Mouse (Mus musculus) cortical plate, adult 2 months (tissue): ENCODE measurements around the gene Erp29. TPM values are rescaled to one million over a fixed set of nuclear protein-coding genes. Genes with fewer than 3 reads are reported as not detected.

Experiments used
- H3K27ac ChIP-seq: fragments of 200-500 bp; 2 replicates; pipeline ENCODE4 v1.5.1; 2012; ENCODE audit warnings: low read length, control low read depth, inconsistent platforms; ENCODE audit not compliant: insufficient read depth
- H3K4me1 ChIP-seq: fragments of 200-500 bp; 2 replicates; pipeline ENCODE4 v1.6.1; 2011; ENCODE audit warnings: low read length; ENCODE audit not compliant: control insufficient read depth, insufficient read depth
- H3K4me3 ChIP-seq: fragments of 200-500 bp; 2 replicates; pipeline ENCODE4 v1.5.1; 2011; ENCODE audit warnings: mild to moderate bottlenecking, low read length, control low read depth; ENCODE audit not compliant: insufficient read depth
- CTCF ChIP-seq: fragments of 200-500 bp; IDR thresholded peaks from 2 replicates; pipeline ENCODE4 v1.5.1; 2011; ENCODE audit warnings: mild to moderate bottlenecking, control low read depth, low read length; ENCODE audit not compliant: insufficient read depth; ENCODE audit errors: extremely low read depth
- POLR2A ChIP-seq: fragments of 200-500 bp; IDR thresholded peaks from 2 replicates; pipeline ENCODE4 v1.6.1; 2011; ENCODE audit warnings: mild to moderate bottlenecking, low read length, control low read depth; ENCODE audit not compliant: insufficient read depth; ENCODE audit errors: extremely low read depth
- polyA plus RNA-seq: library from polyadenylated mRNA; depleted of rRNA; stranded (reverse); fragments of >200 nt; gene quantifications from 2 replicates; pipeline ENCODE4 v1.2.3, GENCODE M21; 2012

Erp29 gene
- polyA plus RNA-seq, 1 experiment, result 92.1 TPM

- no peak overlapping the region for H3K4me3 ChIP-seq
- TF ChIP-seq CTCF (no peak), POLR2A (no peak)
- H3K4me1 ChIP-seq, result no peaks in the 10 kb centered on the region
- H3K27ac ChIP-seq, result no peak overlapping the region
Observed at GRCm38 (mm10) chr5:121463601-121464250, 11.4 kb upstream of the Erp29 start.

- H3K27ac ChIP-seq, result no peak overlapping the region
Observed at GRCm38 (mm10) chr5:121462967-121463366, 10.7 kb upstream of the Erp29 start.

GRCm38 (mm10) chr5:121462171-121462502 lies 9.8 kb upstream of the Erp29 start:
- no peak for TF ChIP-seq CTCF
- TF ChIP-seq POLR2A, result no peak
- Histone ChIP-seq H3K27ac (no peak overlapping the region), H3K4me1 (no peaks in the 10 kb centered on the region), H3K4me3 (no peak overlapping the region)

More at GRCm38 (mm10) chr5:121462967-121463366, 10.7 kb upstream of the Erp29 start:
- no peak overlapping the region for H3K4me3 ChIP-seq
- no peak for TF ChIP-seq POLR2A
- no peak for TF ChIP-seq CTCF
- no peaks in the 10 kb centered on the region for H3K4me1 ChIP-seq

- no peak overlapping the region for H3K4me3 ChIP-seq
- H3K4me1 ChIP-seq, result no peaks in the 10 kb centered on the region
- H3K27ac ChIP-seq, result no peak overlapping the region
- TF ChIP-seq POLR2A, result no peak
- TF ChIP-seq CTCF, result no peak
Observed at GRCm38 (mm10) chr5:121461339-121462170, 9.2 kb upstream of the Erp29 start.

GRCm38 (mm10) chr5:121455510-121456265 lies 3.4 kb upstream of the Erp29 start:
- Histone ChIP-seq H3K4me3 (no peak overlapping the region), H3K27ac (no peak overlapping the region), H3K4me1 (0 out of 2 replicates have a peak, but pooled peaks cover 1% of the 10 kb centered on the region)
- no peak for TF ChIP-seq CTCF
- TF ChIP-seq POLR2A, result no peak

- H3K4me1 ChIP-seq, result 0 out of 2 replicates have a peak, but pooled peaks cover 1% of the 10 kb centered on the region
- H3K4me3 ChIP-seq, result no peak overlapping the region
- no peak overlapping the region for H3K27ac ChIP-seq
- TF ChIP-seq CTCF, result no peak
- TF ChIP-seq POLR2A, result no peak
Observed at GRCm38 (mm10) chr5:121454503-121454782, 2.1 kb upstream of the Erp29 start.

- Histone ChIP-seq H3K27ac (no peak overlapping the region), H3K4me3 (no peak overlapping the region), H3K4me1 (0 out of 2 replicates have a peak, but pooled peaks cover 1% of the 10 kb centered on the region)
- TF ChIP-seq POLR2A (no peak), CTCF (no peak)
Observed at GRCm38 (mm10) chr5:121453743-121454502, 1.6 kb upstream of the Erp29 start.

- TF ChIP-seq CTCF, result no peak
- TF ChIP-seq POLR2A, result no peak
- H3K27ac ChIP-seq, result peak overlapping the region; percentile 88
- peak overlapping the region; percentile 84 for H3K4me3 ChIP-seq
- H3K4me1 ChIP-seq, result 0 out of 2 replicates have a peak, but pooled peaks cover 1% of the 10 kb centered on the region
Observed at GRCm38 (mm10) chr5:121452906-121453305, 600 bp upstream of the Erp29 start.

GRCm38 (mm10) chr5:121451644-121452025 lies 671 bp downstream of the Erp29 start, which contains the start of gene Tmem116:
Gene Tmem116 (plus strand): TSS chr5:121451893.
- Histone ChIP-seq H3K27ac (peak within 1 kb of the TSS; percentile 96), H3K4me3 (peak within 1 kb of the TSS; percentile 84), H3K4me1 (0 out of 2 replicates have a peak, but pooled peaks cover 1% of the 10 kb centered on the region)
- no peak; the same call in 1 of the 2 replicates for TF ChIP-seq POLR2A
